20 mouse cellular contexts compared by ENCODE assay signal in genomic region chr5:76752351-76752750, GRCm38 (mm10).
"Had no signal": no experiment of that assay in that cellular context is flagged by ENCODE, and none has a peak within 500 bp of the region (broad histone marks: within the 10 kb centered on the region; RNA-seq: fewer than 3 reads in every experiment).

No protein-coding gene starts in this region.

- H3K36me3 ChIP-seq: kidney, embryonic 15.5 days; limb, embryonic 10.5 days; limb, embryonic 13.5 days; liver, embryonic 12.5 days; liver, embryonic 15.5 days; lung, embryonic 15.5 days; midbrain, embryonic 15.5 days; neural tube, embryonic 15.5 days had no signal

- H3K27ac ChIP-seq: kidney, embryonic 15.5 days; limb, embryonic 10.5 days; limb, embryonic 13.5 days; liver, embryonic 12.5 days; liver, embryonic 15.5 days; lung, embryonic 15.5 days; midbrain, embryonic 15.5 days; neural tube, embryonic 15.5 days had no signal

- H3K9me3 ChIP-seq: kidney, embryonic 15.5 days; limb, embryonic 10.5 days; limb, embryonic 13.5 days; liver, embryonic 12.5 days; liver, embryonic 15.5 days; lung, embryonic 15.5 days; midbrain, embryonic 15.5 days; neural tube, embryonic 15.5 days had no signal

- ATAC-seq: liver, embryonic 12.5 days; midbrain, embryonic 15.5 days had no signal

- H3K9ac ChIP-seq: kidney, embryonic 15.5 days; limb, embryonic 13.5 days; liver, embryonic 12.5 days; liver, embryonic 15.5 days; lung, embryonic 15.5 days; midbrain, embryonic 15.5 days; neural tube, embryonic 15.5 days had no signal

- H3K4me3 ChIP-seq: kidney, embryonic 15.5 days; limb, embryonic 10.5 days; limb, embryonic 13.5 days; liver, embryonic 12.5 days; liver, embryonic 15.5 days; lung, embryonic 15.5 days; midbrain, embryonic 15.5 days; myocyte; neural tube, embryonic 15.5 days had no signal

- H3K4me2 ChIP-seq: kidney, embryonic 15.5 days; limb, embryonic 13.5 days; liver, embryonic 12.5 days; liver, embryonic 15.5 days; lung, embryonic 15.5 days; midbrain, embryonic 15.5 days; neural tube, embryonic 15.5 days had no signal

- H3K27me3 ChIP-seq: kidney, embryonic 15.5 days; limb, embryonic 13.5 days; liver, embryonic 12.5 days; liver, embryonic 15.5 days; lung, embryonic 15.5 days; midbrain, embryonic 15.5 days; neural tube, embryonic 15.5 days had no signal

- H3K4me1 ChIP-seq: limb, embryonic 13.5 days; liver, embryonic 15.5 days; lung, embryonic 15.5 days had no signal

- DNase-seq: kidney, adult 11 months; kidney, adult 8-10 months; kidney, postnatal 10 days; kidney, postnatal 36 days; layer of hippocampus, adult 9-11 months; liver; lung, adult 18-20 months; lung, postnatal 10 days; lung, postnatal 36 days; thymus, adult 18-20 months; thymus, postnatal 36 days had no signal
